Mouse (Mus musculus): ENCODE results near the gene Rin3.

Rin3 gene

GRCm38 (mm10) chr12:102280867-102281503 is 1.9 kb upstream of the Rin3 start:
- no peak for DNase-seq (ENCODE audit: low spot score)

- DNase-seq (ENCODE audit: low spot score), result no peak
Observed at GRCm38 (mm10) chr12:102282126-102282525, 722 bp upstream of the Rin3 start.

GRCm38 (mm10) chr12:102283483-102284266 is 827 bp downstream of the Rin3 start:
- peak; percentile 50 for DNase-seq (ENCODE audit: low spot score)

GRCm38 (mm10) chr12:102284267-102284610 is 1.4 kb downstream of the Rin3 start:
- no peak for DNase-seq (ENCODE audit: low spot score)

DNA sequence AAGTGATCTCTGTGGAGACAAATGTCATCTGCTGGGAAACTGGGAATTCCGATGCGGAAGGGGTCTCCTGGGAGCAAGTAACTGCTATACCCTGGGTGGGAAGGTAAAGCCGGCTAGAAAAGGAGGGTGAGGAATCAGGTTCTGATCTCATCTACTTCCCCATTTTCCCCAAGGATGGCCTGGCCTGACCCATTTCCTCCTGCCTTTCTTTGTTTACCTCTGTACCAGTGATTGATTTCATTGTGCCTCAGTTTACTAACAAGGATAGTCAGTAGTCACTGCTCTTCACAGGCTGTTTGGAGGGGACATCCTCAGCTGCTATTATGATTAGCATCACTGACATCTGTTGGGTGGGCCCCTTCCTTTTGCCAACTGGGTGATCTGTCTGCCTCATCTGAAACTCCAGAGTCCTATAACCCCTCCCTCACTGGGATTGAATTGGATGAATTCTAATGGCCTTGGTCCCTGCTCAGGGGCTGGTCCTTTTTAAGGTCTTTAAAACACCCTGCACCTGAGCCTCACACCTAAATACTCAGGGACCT is 1.8 kb downstream of the Rin3 start:
- DNase-seq (ENCODE audit: low spot score), result no peak

- DNase-seq (ENCODE audit: low spot score), result no peak
Observed at GRCm38 (mm10) chr12:102285318-102285717, 2.5 kb downstream of the Rin3 start.

DNA sequence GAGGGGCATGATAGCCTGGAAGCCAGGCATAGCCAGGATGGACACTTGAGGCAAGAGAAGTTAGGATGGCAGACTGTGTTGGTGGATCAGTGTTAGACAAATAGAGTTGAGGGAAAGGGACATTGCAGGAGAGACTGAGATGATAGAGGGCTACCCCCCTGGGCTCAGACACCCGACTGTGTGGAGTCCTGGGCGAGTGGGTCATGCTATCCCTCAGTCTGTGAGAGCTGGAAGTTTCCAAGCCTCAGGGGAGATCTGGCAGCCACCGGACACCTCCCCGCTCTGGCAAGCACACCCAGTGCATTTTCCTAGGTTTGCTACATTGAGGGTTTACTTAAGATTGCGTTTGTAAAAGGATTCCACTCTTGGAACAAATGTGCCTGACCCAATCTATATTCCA is 2.9 kb downstream of the Rin3 start:
- no peak for DNase-seq (ENCODE audit: low spot score)

GRCm38 (mm10) chr12:102286681-102287414 is 4.0 kb downstream of the Rin3 start:
- no peak for DNase-seq (ENCODE audit: low spot score)

GRCm38 (mm10) chr12:102287904-102288602 is 5.2 kb downstream of the Rin3 start:
- DNase-seq (ENCODE audit: low spot score), result no peak

DNA sequence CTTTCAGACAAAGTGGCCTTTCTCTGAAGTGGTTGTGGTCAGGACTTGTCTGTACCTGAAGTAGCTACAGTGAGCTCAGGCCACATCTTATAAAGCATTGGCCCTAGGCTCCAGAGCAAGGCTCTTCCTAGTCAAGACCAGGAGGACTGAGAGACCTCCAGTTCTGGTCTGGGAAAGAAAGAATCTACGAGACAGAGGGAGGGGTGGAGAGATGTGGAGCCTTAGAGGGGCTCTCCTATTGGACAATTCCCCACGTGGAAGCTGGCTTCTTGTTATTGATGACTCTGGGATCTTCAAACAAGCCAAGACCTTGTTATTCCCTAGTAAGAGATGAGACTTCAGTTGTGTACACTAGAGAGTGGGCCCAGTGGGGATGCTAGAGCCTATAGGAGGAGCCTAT is 6.0 kb downstream of the Rin3 start:
- no peak for DNase-seq (ENCODE audit: low spot score)

GRCm38 (mm10) chr12:102289568-102289967 is 6.7 kb downstream of the Rin3 start:
- DNase-seq (ENCODE audit: low spot score), result no peak

DNA sequence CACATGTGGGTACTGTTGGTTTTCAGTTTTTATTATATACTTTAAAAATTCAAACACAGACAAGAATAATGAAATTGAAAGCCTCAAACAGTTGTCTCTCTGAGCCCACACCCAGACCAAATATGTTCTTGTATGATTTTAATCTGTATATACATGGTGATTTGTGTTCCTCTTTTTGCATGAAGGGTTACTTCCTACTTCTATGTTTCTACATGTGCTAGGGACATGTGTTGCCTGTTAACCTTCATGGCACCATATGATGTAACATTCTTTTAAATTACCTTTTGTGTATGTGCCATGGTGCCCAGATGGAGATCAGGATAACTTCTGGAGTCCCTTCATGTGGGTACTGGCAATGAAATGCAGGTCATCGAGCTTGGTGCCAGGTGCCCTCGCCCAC is 7.8 kb downstream of the Rin3 start:
- no peak for DNase-seq (ENCODE audit: low spot score)

GRCm38 (mm10) chr12:102291686-102292085 is 8.8 kb downstream of the Rin3 start:
- DNase-seq (ENCODE audit: low spot score), result no peak

DNA sequence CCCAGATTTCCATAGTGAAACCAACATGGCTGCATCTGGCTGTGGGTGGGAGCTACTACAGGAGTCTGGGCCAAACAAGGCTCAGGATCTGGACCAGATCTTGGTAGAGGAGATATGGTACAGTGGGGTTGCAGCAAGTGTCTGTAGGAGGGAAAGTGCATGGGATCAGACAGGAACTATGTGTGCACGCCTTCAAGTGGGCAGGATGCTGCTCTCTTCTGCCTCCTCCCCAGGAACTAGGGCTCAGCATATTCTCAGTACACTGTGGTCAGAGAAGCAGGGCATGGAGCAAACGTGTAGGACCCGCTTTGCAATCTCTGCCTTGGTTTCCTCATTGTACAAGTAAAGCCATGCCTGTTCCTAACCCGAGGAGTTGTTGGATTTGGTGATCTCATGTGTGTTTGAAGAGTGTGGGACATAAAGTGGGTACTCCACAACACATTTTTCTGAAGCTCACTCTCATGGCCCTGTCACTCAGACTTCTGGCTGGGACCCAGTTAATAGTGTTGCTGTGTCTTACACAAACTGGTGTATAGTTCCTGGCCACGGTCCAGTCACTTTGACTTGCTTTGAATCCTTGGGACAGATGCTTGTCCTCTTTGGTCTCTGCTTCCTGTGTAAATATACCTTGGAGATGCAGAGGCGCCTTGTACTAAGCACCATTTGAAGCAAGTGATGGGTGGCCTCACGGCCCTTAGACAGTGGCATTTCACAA is 9.8 kb downstream of the Rin3 start:
- no peak for DNase-seq (ENCODE audit: low spot score)

DNA sequence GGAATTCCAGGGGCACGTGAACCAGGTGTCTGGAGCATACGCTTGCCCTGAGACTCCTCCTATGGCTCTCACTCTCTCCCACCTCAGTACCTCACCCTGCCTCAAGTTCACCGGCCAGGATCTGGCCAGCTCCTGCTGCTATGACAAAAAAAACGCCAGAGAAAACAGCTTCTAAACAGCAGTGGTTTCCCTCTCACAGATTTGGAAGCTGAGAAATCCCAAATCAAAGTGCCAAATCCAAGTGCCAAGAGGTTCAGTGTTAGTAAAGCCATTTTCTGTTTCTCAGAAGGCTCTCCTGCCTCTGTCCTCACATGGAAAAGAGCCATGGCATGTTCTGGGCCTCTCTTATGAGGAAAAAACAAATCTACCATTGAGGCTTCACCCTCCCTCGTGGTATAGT is 11.8 kb downstream of the Rin3 start:
- no peak for DNase-seq (ENCODE audit: low spot score)

DNA sequence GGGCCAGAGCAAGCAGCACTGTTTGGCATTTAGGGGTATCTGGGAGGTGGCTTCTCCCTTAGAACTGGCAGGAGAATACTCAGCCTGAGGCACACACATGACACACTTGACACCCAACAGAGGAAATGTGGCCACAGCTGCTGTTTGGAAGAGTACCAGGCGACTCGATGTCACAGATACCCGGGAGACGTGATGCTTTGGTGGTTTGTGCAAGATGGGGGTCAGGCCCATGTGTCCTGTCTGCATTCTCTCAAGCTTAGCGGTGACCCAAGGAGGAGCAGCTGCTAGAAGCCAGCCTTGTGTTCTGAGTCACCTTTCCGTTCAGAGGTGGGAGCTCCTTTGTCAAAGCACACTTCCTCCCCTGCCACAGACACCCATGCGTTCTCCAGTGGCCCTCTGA is 12.4 kb downstream of the Rin3 start:
- no peak for DNase-seq (ENCODE audit: low spot score)

GRCm38 (mm10) chr12:102295662-102296061 is 12.8 kb downstream of the Rin3 start:
- DNase-seq (ENCODE audit: low spot score), result no peak

DNA sequence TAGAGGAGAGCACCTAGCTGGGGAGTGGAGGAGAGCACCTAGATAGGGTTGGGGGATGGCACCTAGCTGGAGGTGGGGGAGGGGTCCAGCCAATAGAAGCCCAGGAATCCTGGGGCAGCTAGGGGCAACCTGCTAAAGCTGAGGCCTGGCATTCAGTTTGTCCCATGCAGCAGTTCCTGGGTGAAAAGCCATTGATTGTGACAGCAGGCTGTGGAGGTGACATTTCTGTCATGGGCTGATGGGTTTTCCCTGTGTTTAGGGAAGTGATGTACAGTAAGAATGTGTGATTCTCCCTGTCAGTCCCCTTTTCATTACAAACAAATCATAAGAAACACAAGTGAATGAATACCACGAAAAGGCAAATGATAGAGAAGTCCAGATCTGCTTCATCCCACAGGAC is 13.5 kb downstream of the Rin3 start:
- DNase-seq (ENCODE audit: low spot score), result no peak

DNA sequence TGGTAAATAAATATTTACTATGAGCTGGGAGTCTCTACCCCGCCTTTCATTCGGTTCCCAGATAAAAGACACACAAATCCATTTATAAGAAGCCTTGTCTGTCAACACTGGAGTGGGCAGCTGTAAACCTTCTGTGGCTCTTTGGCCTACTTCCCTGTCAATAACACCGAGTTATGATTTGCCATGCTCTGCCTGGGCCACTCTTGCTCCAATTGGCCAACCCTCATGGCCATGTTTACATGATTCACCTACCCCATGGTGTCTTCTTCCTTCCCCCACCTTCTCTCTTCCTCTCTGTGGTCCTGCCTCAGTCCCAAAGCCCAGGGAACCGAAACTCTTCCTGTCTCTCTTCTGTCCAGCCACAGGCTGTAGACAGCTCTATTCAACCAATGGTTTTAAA is 14.1 kb downstream of the Rin3 start:
- DNase-seq (ENCODE audit: low spot score), result no peak

DNA sequence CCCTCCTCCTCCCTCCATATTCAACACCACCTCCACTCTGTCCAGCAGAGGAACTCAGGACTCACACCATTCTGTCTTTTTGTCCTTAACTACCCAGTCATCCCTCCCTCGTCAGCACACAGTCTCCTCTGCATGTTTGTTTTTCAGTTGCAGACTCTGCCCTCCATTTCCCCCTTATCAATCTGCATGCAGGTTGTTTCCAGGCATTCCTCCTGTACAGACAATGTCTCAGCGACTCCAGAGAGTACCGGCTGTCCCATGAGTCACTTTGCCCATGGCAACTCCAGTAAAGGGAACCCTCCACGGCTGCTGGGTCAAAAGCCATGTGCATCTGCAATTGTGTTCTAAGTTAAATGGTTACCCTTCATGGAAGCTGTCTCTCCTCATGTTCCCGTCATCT is 16.4 kb downstream of the Rin3 start:
- no peak for DNase-seq (ENCODE audit: low spot score)

DNA sequence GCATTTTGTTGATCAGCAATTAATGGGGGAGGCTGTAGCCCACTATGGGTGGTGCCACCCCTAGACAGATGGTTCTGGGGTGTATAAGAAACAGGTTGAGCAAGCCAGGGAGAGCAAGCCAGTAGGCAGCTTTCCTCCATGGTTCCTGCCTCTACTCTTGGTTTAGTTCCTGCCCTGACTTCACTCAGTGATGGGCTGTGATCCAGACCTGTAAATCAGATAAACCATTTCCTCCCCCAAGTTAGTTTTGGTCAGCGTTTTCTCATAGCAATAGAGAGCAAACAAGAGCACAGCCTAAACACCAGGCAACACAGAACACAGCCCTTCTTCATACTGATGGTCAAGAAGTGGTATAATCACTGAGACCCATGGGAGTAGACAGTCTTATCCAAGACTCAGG is 18.7 kb downstream of the Rin3 start:
- DNase-seq (ENCODE audit: low spot score), result no peak

- no peak for DNase-seq (ENCODE audit: low spot score)
Observed at GRCm38 (mm10) chr12:102302322-102302721, 19.5 kb downstream of the Rin3 start.

Data from embryo, embryonic 10.5 days (tissue).